Mouse (Mus musculus) liver, adult 2 months (tissue): Measurements from ENCODE around the gene Sipa1l1.

Source experiments
- CTCF ChIP-seq: fragments of 200-500 bp; IDR thresholded peaks from 2 replicates; pipeline ENCODE4 v1.5.1; 2011; ENCODE audit warnings: low read depth, low read length, control low read depth
- POLR2A ChIP-seq: fragments of 200-500 bp; IDR thresholded peaks from 2 replicates; pipeline ENCODE4 v1.6.1; 2011; ENCODE audit warnings: low read length, control low read depth; ENCODE audit not compliant: insufficient read depth; ENCODE audit errors: extremely low read depth

DNA sequence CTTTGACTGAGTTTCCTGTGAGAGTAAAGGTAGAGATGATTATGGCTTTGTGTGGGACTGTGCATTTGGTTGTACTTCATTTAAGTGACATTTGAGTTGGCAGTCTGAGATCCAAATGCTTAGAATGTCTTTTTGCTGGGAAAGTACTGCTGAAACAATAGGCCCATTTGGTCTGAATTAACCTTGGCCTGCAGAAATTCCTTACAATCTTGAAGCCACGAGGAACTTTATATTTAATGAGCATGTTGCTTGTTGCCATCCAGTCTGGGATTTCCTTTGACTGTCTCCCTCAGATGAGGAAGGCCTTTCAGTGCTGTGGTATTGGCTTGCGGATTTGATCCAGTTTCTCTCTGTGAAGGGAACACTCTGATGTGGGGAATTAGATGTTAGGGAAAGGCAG is 43.9 kb downstream of the Sipa1l1 start:
- TF ChIP-seq CTCF (no peak), POLR2A (no peak)
